Mouse (Mus musculus) megakaryocyte, embryonic 14.5 days (primary cell): Measurements from ENCODE around the gene Usp49. TPM values are rescaled to one million over a fixed set of nuclear protein-coding genes. Genes with fewer than 3 reads are reported as not detected.

ENCODE experiments used
- H3K27me3 ChIP-seq: replicated peaks from 2 replicates; pipeline ENCODE3; 2012; ENCODE audit warnings: inconsistent platforms
- H3K36me3 ChIP-seq: replicated peaks from 2 replicates; pipeline ENCODE3; 2012; ENCODE audit warnings: low read length, inconsistent platforms, mixed read lengths
- H3K4me1 ChIP-seq: 2 replicates; pipeline ENCODE4 v1.6.1; 2012; ENCODE audit warnings: inconsistent platforms
- H3K4me3 ChIP-seq: replicated peaks from 2 replicates; pipeline ENCODE3; 2012; ENCODE audit warnings: moderate library complexity, mild to moderate bottlenecking, inconsistent platforms
- H3K9me3 ChIP-seq: 2 replicates; pipeline ENCODE4 v1.6.1; 2012; ENCODE audit warnings: inconsistent platforms
- FLI1 ChIP-seq: IDR thresholded peaks from 2 replicates; pipeline ENCODE4 v1.6.1; 2012; ENCODE audit warnings: low read length, inconsistent platforms, mixed read lengths
- GATA1 ChIP-seq: IDR thresholded peaks from 3 replicates; pipeline ENCODE4 v1.6.1; 2012; ENCODE audit warnings: mixed read lengths, low read length, inconsistent platforms, borderline replicate concordance
- polyA plus RNA-seq: library from polyadenylated mRNA; stranded (reverse); fragments of >175 nt; gene quantifications from 2 replicates; pipeline ENCODE4 v1.2.3, GENCODE M21; 2012; ENCODE audit warnings: low replicate concordance; ENCODE audit not compliant: insufficient read depth

Gene Usp49
- polyA plus RNA-seq, 1 experiment = 1.2 TPM

DNA sequence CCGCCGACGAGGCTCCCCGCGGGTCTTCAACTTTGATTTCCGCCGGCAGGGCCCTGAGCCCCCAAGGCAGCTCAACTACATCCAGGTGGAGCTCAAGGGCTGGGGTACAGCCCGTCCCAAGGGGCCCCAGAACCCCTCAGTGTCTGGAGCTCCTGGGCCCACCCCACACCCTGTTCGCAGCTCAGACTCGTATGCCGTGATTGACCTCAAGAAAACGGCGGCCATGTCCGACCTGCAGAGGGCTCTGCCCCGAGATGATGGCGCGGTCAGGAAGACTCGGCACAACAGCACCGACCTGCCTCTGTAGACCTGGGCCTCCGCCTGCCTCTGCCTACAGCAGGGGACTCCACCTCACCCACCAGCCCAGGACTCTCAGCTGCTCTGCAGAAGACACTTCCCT, 73.1 kb downstream of the Usp49 start:
- H3K27me3 ChIP-seq = peaks cover 91% of the 10 kb centered on the region
- no peak overlapping the region for H3K4me3 ChIP-seq
- H3K36me3 ChIP-seq = no peaks in the 10 kb centered on the region
- H3K9me3 ChIP-seq = no peaks in the 10 kb centered on the region
- H3K4me1 ChIP-seq = peaks cover 4% of the 10 kb centered on the region
- no peak for TF ChIP-seq FLI1
- TF ChIP-seq GATA1 = no peak

DNA sequence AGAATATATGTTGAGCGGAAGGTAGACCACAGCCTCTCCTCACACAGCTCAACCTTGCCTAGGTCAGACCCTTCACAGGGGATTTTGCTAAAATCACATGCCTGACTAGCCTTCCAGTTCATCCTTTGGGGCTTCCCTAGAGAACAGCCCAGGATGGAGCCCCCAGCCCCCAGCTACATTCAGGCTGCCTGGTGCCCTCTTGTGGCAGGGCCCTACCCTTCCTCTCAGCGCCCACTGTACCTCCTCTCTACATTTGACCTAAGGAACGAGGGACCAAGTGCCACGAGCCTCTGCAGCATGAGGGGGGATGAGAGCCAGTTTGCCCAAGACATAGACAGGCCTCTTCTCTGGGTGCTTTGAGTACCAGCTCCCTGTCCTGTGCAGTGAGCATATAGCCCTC, 74.2 kb downstream of the Usp49 start:
- peaks cover 89% of the 10 kb centered on the region for H3K27me3 ChIP-seq

DNA sequence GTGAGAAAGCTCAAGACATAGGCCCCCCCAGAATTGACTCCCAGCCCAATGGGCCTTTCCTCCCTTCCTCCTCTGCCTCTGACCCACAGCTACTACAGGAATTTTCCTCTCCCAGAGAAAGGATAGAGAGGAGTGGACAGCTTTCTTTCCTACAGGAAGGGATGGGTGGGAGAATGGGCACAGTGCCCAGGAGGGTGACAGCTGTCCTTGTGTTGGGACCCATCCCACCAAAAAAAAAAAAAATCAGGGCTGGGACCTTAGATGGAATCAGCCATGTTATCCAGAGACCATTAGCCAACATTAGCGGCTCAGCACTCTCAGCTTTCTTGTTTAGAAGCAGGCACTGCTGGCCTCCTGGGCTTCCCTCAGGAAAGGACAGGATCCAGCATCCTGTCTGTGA, 75.7 kb downstream of the Usp49 start:
- TF ChIP-seq FLI1 (no peak), GATA1 (no peak)
- H3K27me3 ChIP-seq = peaks cover 85% of the 10 kb centered on the region
- H3K36me3 ChIP-seq = no peaks in the 10 kb centered on the region
- no peak overlapping the region for H3K4me3 ChIP-seq
- peaks cover 9% of the 10 kb centered on the region for H3K4me1 ChIP-seq
- no peaks in the 10 kb centered on the region for H3K9me3 ChIP-seq

More for the DNA sequence above, 74.2 kb downstream of the Usp49 start:
- no peaks in the 10 kb centered on the region for H3K36me3 ChIP-seq
- no peak overlapping the region for H3K4me3 ChIP-seq
- H3K4me1 ChIP-seq = peaks cover 7% of the 10 kb centered on the region
- H3K9me3 ChIP-seq = no peaks in the 10 kb centered on the region
- TF ChIP-seq GATA1 = no peak
- TF ChIP-seq FLI1 = no peak

DNA sequence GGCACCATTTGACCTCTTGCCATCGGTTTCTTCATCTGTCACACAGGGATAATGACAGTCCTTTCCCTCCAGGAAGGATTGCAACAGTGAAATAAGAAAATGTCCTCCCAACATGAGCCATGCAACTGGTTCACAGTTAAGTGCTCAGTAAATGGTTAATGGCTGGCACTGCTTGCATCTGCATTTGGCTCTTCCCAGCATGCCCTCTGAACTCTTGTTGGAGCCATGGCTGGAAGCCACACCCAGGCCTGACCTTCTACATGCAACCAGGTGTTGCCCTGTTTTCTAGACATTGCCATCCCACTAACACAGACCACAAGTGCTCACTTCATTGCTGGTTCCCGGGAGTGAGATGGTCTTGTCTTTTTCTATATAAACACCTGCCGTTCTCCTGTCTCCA, 77.5 kb downstream of the Usp49 start:
- no peaks in the 10 kb centered on the region for H3K9me3 ChIP-seq
- no peak overlapping the region for H3K4me3 ChIP-seq
- H3K4me1 ChIP-seq = peaks cover 9% of the 10 kb centered on the region
- H3K36me3 ChIP-seq = no peaks in the 10 kb centered on the region
- peaks cover 81% of the 10 kb centered on the region for H3K27me3 ChIP-seq
- TF ChIP-seq GATA1 = no peak
- no peak for TF ChIP-seq FLI1

DNA sequence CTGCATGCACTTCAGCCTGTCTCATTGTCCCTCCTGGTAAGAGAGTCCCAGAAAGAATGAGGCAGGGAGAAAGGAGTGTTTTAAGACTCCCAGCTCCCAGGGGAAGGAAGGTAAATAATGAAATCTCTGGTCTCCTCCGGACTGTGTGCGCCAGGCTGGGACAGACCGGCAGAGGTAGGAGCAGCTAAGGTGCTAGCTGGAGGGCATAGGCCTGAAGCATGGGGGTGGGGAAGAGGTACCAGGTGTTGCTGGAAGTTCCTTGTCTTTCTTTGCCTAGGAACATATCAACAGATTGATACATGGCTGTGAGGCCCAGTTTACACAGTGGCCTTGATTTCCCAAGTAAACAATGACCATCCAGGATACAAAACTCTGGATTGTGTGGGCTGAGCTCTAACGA, 78.5 kb downstream of the Usp49 start:
- H3K9me3 ChIP-seq = no peaks in the 10 kb centered on the region
- TF ChIP-seq FLI1 = no peak
- H3K27me3 ChIP-seq = peaks cover 75% of the 10 kb centered on the region
- peaks cover 9% of the 10 kb centered on the region for H3K4me1 ChIP-seq
- no peaks in the 10 kb centered on the region for H3K36me3 ChIP-seq
- no peak overlapping the region for H3K4me3 ChIP-seq

DNA sequence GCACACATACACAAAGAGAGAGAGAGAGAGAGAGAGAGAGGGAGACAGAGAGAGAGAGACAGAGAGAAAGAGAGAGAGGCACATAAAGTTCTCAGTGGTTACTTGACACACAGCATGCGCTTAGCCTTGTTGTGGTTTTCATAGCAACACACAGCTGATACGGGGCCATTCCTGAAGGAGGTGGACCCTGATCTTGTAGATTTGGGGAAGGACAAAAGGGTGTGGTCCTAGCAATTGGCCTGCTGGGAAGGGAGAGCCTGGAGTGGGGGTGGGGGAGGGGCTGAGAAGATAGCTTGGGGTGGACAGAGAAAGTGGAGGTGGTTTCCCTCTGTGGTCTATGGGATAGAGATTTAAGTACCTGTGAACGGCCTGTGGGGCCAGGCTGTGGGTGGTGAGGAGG, 79.5 kb downstream of the Usp49 start:
- TF ChIP-seq FLI1 (no peak), GATA1 (no peak)
- H3K36me3 ChIP-seq = no peaks in the 10 kb centered on the region
- H3K4me1 ChIP-seq = peaks cover 9% of the 10 kb centered on the region
- H3K9me3 ChIP-seq = no peaks in the 10 kb centered on the region
- H3K27me3 ChIP-seq = peaks cover 71% of the 10 kb centered on the region
- H3K4me3 ChIP-seq = no peak overlapping the region

DNA sequence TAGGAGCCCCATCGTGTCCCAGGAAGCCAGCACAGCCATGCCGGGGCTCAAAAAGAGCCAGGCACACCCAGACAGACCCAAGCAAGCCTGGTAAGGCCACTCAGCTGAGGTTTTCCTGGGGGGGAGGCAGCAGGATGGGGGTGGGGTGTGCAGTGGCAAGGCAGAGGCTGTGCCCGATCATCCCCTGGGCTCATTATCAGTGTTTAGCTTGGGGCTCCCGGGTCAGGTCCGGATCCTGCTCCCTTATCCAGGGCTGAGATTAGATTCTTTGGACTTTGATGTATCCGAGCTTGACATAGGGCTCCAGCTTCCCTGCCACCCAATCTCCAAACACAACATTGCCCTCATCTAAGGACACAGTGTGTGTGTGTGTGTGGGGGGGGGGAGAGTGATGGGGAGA, 81.4 kb downstream of the Usp49 start:
- H3K36me3 ChIP-seq = no peaks in the 10 kb centered on the region
- peaks cover 66% of the 10 kb centered on the region for H3K27me3 ChIP-seq
- no peaks in the 10 kb centered on the region for H3K9me3 ChIP-seq
- H3K4me1 ChIP-seq = peaks cover 18% of the 10 kb centered on the region
- no peak overlapping the region for H3K4me3 ChIP-seq
- TF ChIP-seq FLI1 (no peak), GATA1 (no peak)

DNA sequence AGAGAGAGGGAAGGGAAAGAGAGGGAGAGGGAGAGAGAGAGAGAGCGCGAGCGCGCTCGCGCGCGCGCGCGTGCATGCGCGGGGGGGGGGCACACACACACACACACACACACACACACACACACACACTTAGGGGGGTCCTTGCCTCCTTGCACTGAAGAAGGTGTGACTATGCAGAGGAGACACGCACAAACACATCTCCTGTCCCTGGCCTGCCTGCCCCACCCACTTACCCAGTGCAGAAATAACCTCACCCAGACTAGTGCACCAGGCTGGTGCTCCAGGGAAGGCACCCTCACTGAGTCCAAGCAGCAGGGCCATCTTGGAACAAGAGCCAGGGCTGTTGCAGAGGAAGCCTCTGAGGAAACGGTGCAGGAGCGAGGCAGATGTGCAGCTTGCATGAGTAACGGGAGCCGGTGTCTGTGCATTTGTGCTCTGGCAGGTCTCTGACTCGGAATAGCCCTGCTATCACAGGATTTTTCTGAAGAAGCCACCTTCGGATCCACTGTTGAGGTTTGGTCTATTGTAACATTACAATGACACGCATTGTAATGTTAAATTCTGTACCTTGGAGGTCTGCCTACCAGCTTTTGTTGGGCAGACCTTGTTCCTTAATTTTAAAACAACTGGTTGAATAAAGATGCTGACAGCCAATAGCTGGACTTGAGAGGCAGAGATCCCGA, 82.5 kb downstream of the Usp49 start:
- TF ChIP-seq FLI1 (no peak), GATA1 (no peak)
- Histone ChIP-seq H3K4me1 (peaks cover 18% of the 10 kb centered on the region), H3K36me3 (no peaks in the 10 kb centered on the region), H3K9me3 (no peaks in the 10 kb centered on the region), H3K27me3 (peaks cover 59% of the 10 kb centered on the region), H3K4me3 (no peak overlapping the region)

DNA sequence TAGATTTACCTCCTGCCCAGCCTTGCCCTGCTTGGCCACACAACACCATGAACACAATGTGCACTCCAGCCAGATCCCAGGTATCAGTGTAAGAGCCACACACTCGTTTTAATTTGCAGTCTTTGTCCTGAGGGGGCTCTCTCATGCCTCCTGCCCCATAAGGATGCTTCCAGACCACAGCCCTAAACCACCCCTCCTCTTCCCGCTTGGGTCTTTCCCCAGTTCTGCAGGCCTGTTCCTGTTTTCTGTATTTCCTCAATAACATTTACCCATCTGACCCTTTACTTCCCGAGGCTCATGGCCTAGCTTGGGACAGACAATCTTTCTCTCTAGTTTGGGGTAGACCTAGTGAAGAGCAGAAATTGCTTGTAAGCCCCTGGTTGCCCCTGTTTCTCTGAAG, 84.5 kb downstream of the Usp49 start:
- no peaks in the 10 kb centered on the region for H3K36me3 ChIP-seq
- no peak overlapping the region for H3K4me3 ChIP-seq
- no peak for TF ChIP-seq FLI1
- no peak for TF ChIP-seq GATA1

DNA sequence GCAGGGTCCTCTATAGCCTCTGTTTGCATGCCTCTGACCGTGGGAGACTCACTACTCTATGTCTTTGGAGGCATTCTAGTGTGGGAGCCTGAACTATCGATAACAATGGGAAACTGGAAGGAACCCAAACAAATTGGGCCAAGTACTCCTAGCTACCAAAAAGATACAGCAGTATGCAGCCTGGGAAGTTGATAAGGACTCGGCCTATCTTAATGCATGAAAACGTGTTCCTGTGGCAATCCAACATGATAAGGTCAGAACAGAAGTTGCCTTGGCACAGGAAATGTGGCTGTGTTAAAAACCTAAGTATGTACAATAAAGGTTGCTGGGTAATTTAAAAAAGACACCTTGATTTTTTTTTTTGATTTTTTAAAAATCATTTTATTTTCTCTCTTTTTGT, 90.7 kb downstream of the Usp49 start:
- Histone ChIP-seq H3K27me3 (peaks cover 43% of the 10 kb centered on the region), H3K4me3 (no peak overlapping the region), H3K4me1 (peaks cover 8% of the 10 kb centered on the region), H3K36me3 (no peaks in the 10 kb centered on the region), H3K9me3 (no peaks in the 10 kb centered on the region)
- no peak for TF ChIP-seq GATA1
- TF ChIP-seq FLI1 = no peak

More for the DNA sequence above, 84.5 kb downstream of the Usp49 start:
- Histone ChIP-seq H3K27me3 (peaks cover 62% of the 10 kb centered on the region), H3K9me3 (no peaks in the 10 kb centered on the region), H3K4me1 (peaks cover 10% of the 10 kb centered on the region)

DNA sequence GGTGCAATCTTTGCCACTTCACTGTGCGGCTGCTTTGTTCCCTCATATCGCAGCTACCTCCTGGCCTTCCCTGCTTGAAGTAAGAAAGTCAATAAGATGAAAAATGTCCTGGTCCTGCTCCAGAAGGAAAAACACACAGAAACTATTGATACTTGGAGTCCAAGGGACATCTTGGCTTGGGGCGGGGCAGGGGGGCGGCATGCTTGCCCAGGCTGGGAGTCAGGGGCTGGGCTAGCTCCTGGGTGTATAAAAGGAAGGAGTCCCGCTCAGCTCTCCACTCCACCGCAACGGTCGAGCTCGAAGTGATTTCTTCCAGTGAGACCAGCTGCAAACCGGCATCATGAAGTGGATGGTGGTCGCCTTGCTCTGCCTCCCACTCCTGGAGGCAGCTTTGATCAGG, 96.1 kb downstream of the Usp49 start, which contains the start of gene Pgc:
Pgc (plus strand) TSS at position 277 of the 400 bp plus-strand sequence.
- H3K9me3 ChIP-seq = no peaks in the 10 kb centered on the region
- H3K4me3 ChIP-seq = no peak within 1 kb of the TSS
- no peaks in the 10 kb centered on the region for H3K36me3 ChIP-seq
- H3K27me3 ChIP-seq = peaks cover 60% of the 10 kb centered on the region
- no peak for TF ChIP-seq GATA1
- H3K4me1 ChIP-seq = no peaks in the 10 kb centered on the region
